Mouse (Mus musculus) liver, postnatal 0 days (tissue): Measurements from ENCODE around the gene Aldh18a1. TPM values are rescaled to one million over a fixed set of nuclear protein-coding genes. Genes with fewer than 3 reads are reported as not detected.

Source experiments
- ATAC-seq: fragments of 200-750 bp; cut with Nextera tagmentation; 2 replicates; pipeline ENCODE4 v1.8.0; 2017; ENCODE audit warnings: mild to moderate bottlenecking, moderate library complexity
- DNase-seq: peaks from one replicate; pipeline ENCODE4 v3.0.0-alpha.2; 2016
- H3K27ac ChIP-seq: fragments of 300-500 bp; sonication (generic); 2 replicates; pipeline ENCODE4 v1.5.1; 2014; ENCODE audit warnings: antibody characterized with exemption, moderate library complexity, mild to moderate bottlenecking, low read depth
- H3K27me3 ChIP-seq: fragments of 300-500 bp; sonication (generic); 2 replicates; pipeline ENCODE4 v1.6.1; 2014; ENCODE audit warnings: low read length, control low read depth, mixed read lengths; ENCODE audit not compliant: insufficient read depth
- H3K36me3 ChIP-seq: fragments of 300-500 bp; sonication (generic); replicated peaks from 2 replicates; pipeline ENCODE4 v1.6.1; 2014; ENCODE audit warnings: mild to moderate bottlenecking, control low read depth, low read length, moderate library complexity, mixed read lengths; ENCODE audit not compliant: insufficient read depth
- H3K4me1 ChIP-seq: fragments of 300-500 bp; sonication (generic); 2 replicates; pipeline ENCODE4 v1.6.1; 2014; ENCODE audit warnings: antibody characterized with exemption, mild to moderate bottlenecking, control low read depth; ENCODE audit not compliant: insufficient read depth
- H3K4me2 ChIP-seq: fragments of 300-500 bp; sonication (generic); 2 replicates; pipeline ENCODE4 v1.6.1; 2014; ENCODE audit warnings: low read depth, mild to moderate bottlenecking, low read length, moderate library complexity, mixed read lengths
- H3K4me3 ChIP-seq: fragments of 300-500 bp; sonication (generic); 2 replicates; pipeline ENCODE4 v1.5.1; 2014; ENCODE audit warnings: low read depth, low read length
- H3K9ac ChIP-seq: fragments of 300-500 bp; sonication (generic); replicated peaks from 2 replicates; pipeline ENCODE4 v1.6.1; 2014; ENCODE audit warnings: mild to moderate bottlenecking, moderate library complexity
- H3K9me3 ChIP-seq: fragments of 300-500 bp; sonication (generic); 2 replicates; pipeline ENCODE4 v1.6.1; 2016; ENCODE audit warnings: mild to moderate bottlenecking, control low read depth, low read length, mixed read lengths
- CTCF ChIP-seq: sonication (generic); IDR thresholded peaks from 2 replicates; pipeline ENCODE4 v1.5.1; 2016; ENCODE audit warnings: antibody characterized with exemption, low read depth
- EP300 ChIP-seq: IDR thresholded peaks from 2 replicates; pipeline ENCODE4 v1.6.1; 2016; ENCODE audit warnings: antibody characterized with exemption, low read depth, mild to moderate bottlenecking
- WGBS: fragments of 180-500 bp; shearing (Covaris S2); extraction: QIAGEN DNeasy Blood & Tissue Kit; methylation state at CpG from one replicate; pipeline ENCODE4 v1.1.7; 2014; ENCODE audit not compliant: insufficient replicate concordance; 5-methylcytosine and 5-hydroxymethylcytosine counted together
- polyA plus RNA-seq: library from polyadenylated mRNA; unstranded; fragments of >200 nt; fragmentation: Nextera tagmentation; extraction: Ambion mirVana; gene quantifications from 2 replicates; pipeline ENCODE4 v1.2.1, GENCODE M21; 2015

The Aldh18a1 gene
- polyA plus RNA-seq, 1 experiment from 2014 or later, result 9.1 TPM

DNA sequence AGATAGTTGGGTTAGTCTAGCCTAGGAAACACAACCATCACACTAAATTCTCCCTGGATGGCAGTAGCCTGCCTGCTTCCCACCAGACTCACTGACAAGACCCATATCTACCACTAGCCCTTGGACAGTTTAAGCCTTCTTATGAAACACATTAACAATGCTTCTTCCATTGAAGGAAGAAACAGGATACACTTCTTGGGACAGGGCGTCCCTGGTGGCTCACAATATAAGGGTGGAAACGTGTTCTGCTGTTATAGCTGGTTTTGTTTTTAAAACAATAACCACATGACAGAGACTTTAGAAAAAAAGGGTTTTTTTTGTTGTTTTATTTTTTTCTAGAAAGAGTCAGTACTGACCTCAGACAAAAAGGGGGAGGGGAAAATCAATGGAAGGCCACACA, 79.0 kb downstream of the Aldh18a1 start:
- no peak for TF ChIP-seq EP300
- TF ChIP-seq CTCF, result 0 out of 2 replicates have a peak, but pooled peaks have one; percentile 18
- no peak overlapping the region for H3K9ac ChIP-seq

DNA sequence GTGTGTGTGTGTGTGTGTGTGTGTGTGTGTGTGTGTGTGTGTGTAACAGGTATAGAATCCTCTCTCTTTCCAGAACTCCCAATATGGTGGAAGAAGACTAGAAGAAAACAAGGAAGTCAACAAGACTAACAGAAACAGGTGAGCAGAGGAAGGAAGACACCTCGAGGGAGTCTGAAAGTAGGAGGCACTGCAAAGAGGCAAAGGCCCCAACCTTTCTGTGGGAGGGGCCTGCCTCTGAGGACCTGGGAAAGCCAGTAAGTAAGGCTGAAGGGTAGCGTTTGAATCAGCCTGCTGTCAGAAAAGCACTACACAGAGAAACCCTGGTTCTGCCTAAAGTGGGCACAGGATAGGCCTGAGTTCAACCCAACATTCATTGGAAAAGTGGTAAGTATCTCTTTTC, 79.4 kb downstream of the Aldh18a1 start:
- peaks cover 19% of the 10 kb centered on the region for H3K4me1 ChIP-seq

More for the DNA sequence above, 79.0 kb downstream of the Aldh18a1 start:
- Histone ChIP-seq H3K4me1 (peaks cover 19% of the 10 kb centered on the region), H3K4me3 (no peak overlapping the region), H3K36me3 (no peaks in the 10 kb centered on the region), H3K9me3 (no peaks in the 10 kb centered on the region), H3K27me3 (no peaks in the 10 kb centered on the region), H3K4me2 (no peak overlapping the region), H3K27ac (no peak overlapping the region)
- no peak for ATAC-seq
- no peak for DNase-seq
- WGBS, result 81% methylated on average over 2 of the region's 2 CpGs

DNA sequence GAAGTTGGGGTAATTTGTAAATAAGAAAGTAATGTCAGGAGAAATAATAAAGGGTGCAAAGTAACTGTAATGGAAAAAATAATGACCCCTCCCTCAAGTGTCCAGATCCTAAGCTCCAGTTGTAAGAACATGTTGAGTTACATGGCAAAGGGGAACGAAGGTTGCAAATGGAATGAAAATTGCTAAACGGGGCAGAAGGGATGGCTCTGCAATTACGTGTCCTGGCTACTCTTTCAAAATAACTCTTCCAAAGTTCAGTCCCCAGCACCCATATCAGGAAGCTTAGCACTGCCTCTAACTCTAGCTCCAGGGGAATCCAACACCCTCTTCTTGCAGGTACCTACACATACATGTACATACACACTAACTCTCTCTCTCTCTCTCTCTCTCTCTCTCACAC, 81.3 kb downstream of the Aldh18a1 start:
- H3K4me2 ChIP-seq, result no peak overlapping the region
- no peak overlapping the region for H3K4me3 ChIP-seq
- no peak overlapping the region for H3K9ac ChIP-seq
- WGBS, result 57% methylated on average over 3 of the region's 3 CpGs
- ATAC-seq (peak; percentile 66), DNase-seq (no peak)
- no peak overlapping the region for H3K27ac ChIP-seq
- H3K9me3 ChIP-seq, result no peaks in the 10 kb centered on the region
- H3K36me3 ChIP-seq, result no peaks in the 10 kb centered on the region
- H3K27me3 ChIP-seq, result no peaks in the 10 kb centered on the region
- peaks cover 16% of the 10 kb centered on the region for H3K4me1 ChIP-seq
- TF ChIP-seq EP300 (0 out of 2 replicates have a peak, but pooled peaks have one; percentile 15), CTCF (no peak)

More for the DNA sequence above, 79.4 kb downstream of the Aldh18a1 start:
- Histone ChIP-seq H3K27ac (no peak overlapping the region), H3K9me3 (no peaks in the 10 kb centered on the region), H3K27me3 (no peaks in the 10 kb centered on the region), H3K4me2 (no peak overlapping the region), H3K4me3 (no peak overlapping the region), H3K9ac (no peak overlapping the region), H3K36me3 (no peaks in the 10 kb centered on the region)
- WGBS, result 37% methylated on average over 2 of the region's 2 CpGs
- TF ChIP-seq EP300 (no peak), CTCF (no peak)
- ATAC-seq (no peak), DNase-seq (no peak)

DNA sequence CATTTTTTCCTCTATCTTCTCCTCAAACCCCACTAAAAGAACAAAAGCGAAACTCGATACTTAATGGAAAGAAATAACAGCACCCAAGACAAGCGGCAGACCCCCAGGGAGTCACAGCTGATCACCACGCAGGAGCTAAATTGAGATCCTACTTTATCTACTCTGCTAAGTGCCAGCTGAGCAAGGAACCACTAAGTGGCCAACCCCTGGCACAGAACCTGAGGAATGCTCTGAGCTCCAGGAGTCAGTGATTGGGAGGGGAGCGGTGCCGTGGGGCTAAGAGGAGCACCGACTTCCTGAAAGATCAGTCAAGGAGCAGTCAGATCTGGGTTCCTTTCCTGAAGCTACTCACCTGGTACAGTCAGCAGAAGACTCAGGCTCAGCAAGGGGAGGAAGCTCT, 83.9 kb downstream of the Aldh18a1 start:
- WGBS, result 81% methylated on average over 7 of the region's 7 CpGs
- Histone ChIP-seq H3K36me3 (no peaks in the 10 kb centered on the region), H3K27me3 (no peaks in the 10 kb centered on the region), H3K4me2 (no peak overlapping the region), H3K4me1 (peaks cover 23% of the 10 kb centered on the region), H3K27ac (no peak overlapping the region), H3K4me3 (no peak overlapping the region), H3K9ac (no peak overlapping the region), H3K9me3 (no peaks in the 10 kb centered on the region)
- ATAC-seq, result no peak
- no peak for DNase-seq
- TF ChIP-seq CTCF (no peak), EP300 (no peak)

Other genes starting within 250 kb of the Aldh18a1 start
- gene Sorbs1, start 74.7 kb downstream of the Aldh18a1 start, polyA plus RNA-seq, result 28.2 and 30.4 TPM in 2 replicates
- gene Tctn3, start 23.8 kb upstream of the Aldh18a1 start, polyA plus RNA-seq, result 1.7 and 1.8 TPM in 2 replicates
- gene Entpd1, start 23.9 kb upstream of the Aldh18a1 start, polyA plus RNA-seq, result 5.1 and 5.7 TPM in 2 replicates
- 1.2 and 1.3 TPM in 2 replicates for gene Cc2d2b, start 160.3 kb upstream of the Aldh18a1 start, polyA plus RNA-seq
- 2.5 and 2.9 TPM in 2 replicates for gene Ccnj, start 242.8 kb upstream of the Aldh18a1 start, polyA plus RNA-seq